Mouse (Mus musculus) cortical plate, adult 2 months (tissue): ENCODE measurements around the gene Fam81b.

Experiments
- CTCF ChIP-seq: fragments of 200-500 bp; IDR thresholded peaks from 2 replicates; pipeline ENCODE4 v1.5.1; 2011; ENCODE audit warnings: mild to moderate bottlenecking, control low read depth, low read length; ENCODE audit not compliant: insufficient read depth; ENCODE audit errors: extremely low read depth
- POLR2A ChIP-seq: fragments of 200-500 bp; IDR thresholded peaks from 2 replicates; pipeline ENCODE4 v1.6.1; 2011; ENCODE audit warnings: mild to moderate bottlenecking, low read length, control low read depth; ENCODE audit not compliant: insufficient read depth; ENCODE audit errors: extremely low read depth

GRCm38 (mm10) chr13:76160587-76160986 is 144.3 kb downstream of the Fam81b start:
- TF ChIP-seq CTCF (no peak), POLR2A (no peak)
